Mouse (Mus musculus) stomach, postnatal 0 days (tissue): ENCODE results near the gene Bod1l.

Experiments
- CTCF ChIP-seq: IDR thresholded peaks from 2 replicates; pipeline ENCODE4 v1.5.1; 2016; ENCODE audit warnings: antibody characterized with exemption, low read depth, mild to moderate bottlenecking, moderate library complexity
- EP300 ChIP-seq: optimal IDR thresholded peaks from 2 replicates; pipeline ENCODE3; 2016; ENCODE audit warnings: antibody characterized with exemption

DNA sequence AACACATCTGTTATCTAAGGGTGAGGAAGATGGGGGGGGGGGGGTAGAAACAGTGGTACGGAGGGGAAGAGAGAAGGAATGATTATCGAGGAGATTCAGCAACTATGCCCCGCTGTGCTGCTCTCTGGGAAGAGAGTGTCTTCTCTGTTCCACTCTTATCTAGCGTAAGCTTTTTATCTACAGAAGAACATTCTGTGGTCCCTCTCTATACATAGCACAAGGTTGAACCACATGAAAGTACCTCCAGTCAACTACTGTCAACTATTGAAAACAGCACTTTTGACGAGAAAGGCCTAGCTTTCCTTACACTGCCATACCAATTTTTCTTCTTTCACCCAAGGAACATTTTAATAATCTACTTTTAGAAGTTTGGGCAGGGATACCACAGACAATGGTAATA lies 2.4 kb downstream of the Bod1l start:
- TF ChIP-seq CTCF (no peak), EP300 (no peak)
